Mouse (Mus musculus): ENCODE measurements around the gene Shisa3. TPM values are rescaled to one million over a fixed set of nuclear protein-coding genes. Genes with fewer than 3 reads are reported as not detected.
A peak's percentile ranks its signal among the peaks of the same experiment; 100 is the strongest.

Gene Shisa3
- polyA plus RNA-seq, 1 experiment: 0.53 TPM

DNA sequence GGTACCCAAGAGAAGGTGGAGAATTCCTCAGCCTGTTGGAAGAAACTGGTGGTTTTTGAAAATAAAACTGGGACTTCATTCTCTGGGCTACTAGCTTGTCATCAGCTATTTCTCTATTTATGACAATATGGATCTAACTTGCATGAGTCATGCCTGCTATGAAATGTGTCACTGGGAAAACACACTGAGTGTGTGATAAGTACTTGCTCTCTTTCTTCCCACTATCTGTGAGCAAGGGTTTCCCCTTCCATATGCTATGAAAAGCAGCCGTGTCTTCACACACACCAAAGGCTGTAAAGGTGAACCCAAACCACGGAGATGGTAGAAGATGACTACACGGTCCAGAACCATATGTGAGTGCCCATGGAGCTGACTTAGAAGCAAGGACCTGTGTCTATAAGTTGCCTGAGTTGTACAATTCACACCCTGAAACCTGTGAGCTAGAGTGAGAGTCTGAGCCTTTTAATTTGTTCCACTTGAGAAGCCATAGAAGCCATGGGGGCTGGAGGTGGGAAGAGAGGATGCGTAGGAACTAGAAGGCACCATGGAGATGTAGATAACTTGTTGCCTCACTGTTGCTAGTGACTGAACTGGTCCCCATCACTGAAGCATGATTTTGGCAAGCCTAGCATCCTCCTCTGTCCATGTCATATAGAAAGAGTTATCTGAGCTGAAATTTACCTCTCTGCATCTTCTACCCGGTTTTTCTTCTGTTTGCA is 36.0 kb downstream of the Shisa3 start:
- H3K4me3 ChIP-seq (ENCODE audit: control insufficient read depth, insufficient read depth, low read length): no peak overlapping the region
- TF ChIP-seq POLR2A (IDR thresholded peaks at IDR 0.05; ENCODE audit: control insufficient read depth, extremely low read depth, insufficient read depth, low read length, poor library complexity) (no peak), CTCF (IDR thresholded peaks at IDR 0.05; ENCODE audit: borderline replicate concordance, control insufficient read depth, extremely low read depth, insufficient read depth, low read length, poor library complexity) (no peak)
- 95% methylated on average over 5 of the region's 5 CpGs for WGBS
- H3K4me1 ChIP-seq (replicated peaks; ENCODE audit: control insufficient read depth, insufficient read depth, low read length): no peaks in the 10 kb centered on the region
- H3K27me3 ChIP-seq (ENCODE audit: control insufficient read depth, insufficient read depth, low read length): no peaks in the 10 kb centered on the region
- peaks cover 5% of the 10 kb centered on the region; the same call in 1 of the 2 replicates for H3K36me3 ChIP-seq (ENCODE audit: control insufficient read depth, insufficient read depth, low read length)
- no peak for DNase-seq
- H3K27ac ChIP-seq (ENCODE audit: control insufficient read depth, insufficient read depth, low read length): no peak overlapping the region

DNA sequence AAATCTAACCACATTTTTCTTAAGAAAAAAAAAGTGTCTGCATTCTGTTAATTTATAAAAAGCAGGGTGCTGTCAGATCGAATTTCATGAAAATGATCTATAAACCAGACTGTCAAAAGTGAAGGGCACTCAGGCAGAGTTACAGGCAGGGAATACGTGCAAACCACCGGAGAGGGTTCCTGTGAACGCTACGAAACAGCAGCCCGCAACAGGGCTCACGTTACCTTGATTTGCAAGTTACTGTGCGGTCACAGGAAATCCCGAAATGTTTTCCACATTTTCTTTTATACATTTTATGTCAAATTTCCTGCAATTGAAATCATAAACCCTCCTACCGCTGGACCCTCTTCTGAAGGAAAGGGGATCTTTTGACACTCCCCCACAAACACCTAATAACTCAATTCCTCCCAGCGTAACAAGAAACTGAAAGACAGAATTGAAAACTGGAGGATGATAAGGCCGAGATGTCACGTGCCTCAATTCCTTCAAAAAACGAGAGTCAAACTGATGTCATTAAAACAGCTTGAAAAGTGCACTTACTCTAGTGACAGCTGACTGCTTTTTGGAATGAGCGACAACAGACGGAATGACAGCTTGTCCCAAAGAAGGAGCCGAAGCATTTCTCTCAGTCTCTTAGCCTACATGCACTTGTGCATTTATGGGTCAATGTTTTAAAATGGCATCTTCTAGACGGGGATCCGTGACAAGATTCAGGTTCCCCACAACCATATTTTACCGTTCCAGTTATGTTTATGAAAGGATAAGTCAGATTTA is 39.3 kb downstream of the Shisa3 start:
- H3K4me1 ChIP-seq (replicated peaks; ENCODE audit: control insufficient read depth, insufficient read depth, low read length): no peaks in the 10 kb centered on the region
- H3K4me3 ChIP-seq (ENCODE audit: control insufficient read depth, insufficient read depth, low read length): no peak overlapping the region
- TF ChIP-seq CTCF (IDR thresholded peaks at IDR 0.05; ENCODE audit: borderline replicate concordance, control insufficient read depth, extremely low read depth, insufficient read depth, low read length, poor library complexity) (no peak), POLR2A (IDR thresholded peaks at IDR 0.05; ENCODE audit: control insufficient read depth, extremely low read depth, insufficient read depth, low read length, poor library complexity) (no peak)
- no peaks in the 10 kb centered on the region for H3K27me3 ChIP-seq (ENCODE audit: control insufficient read depth, insufficient read depth, low read length)
- H3K27ac ChIP-seq (ENCODE audit: control insufficient read depth, insufficient read depth, low read length): no peak overlapping the region
- peaks cover 5% of the 10 kb centered on the region for H3K36me3 ChIP-seq (ENCODE audit: control insufficient read depth, insufficient read depth, low read length)
- DNase-seq: no peak
- WGBS: 93% methylated on average over 20 of the region's 20 CpGs

DNA sequence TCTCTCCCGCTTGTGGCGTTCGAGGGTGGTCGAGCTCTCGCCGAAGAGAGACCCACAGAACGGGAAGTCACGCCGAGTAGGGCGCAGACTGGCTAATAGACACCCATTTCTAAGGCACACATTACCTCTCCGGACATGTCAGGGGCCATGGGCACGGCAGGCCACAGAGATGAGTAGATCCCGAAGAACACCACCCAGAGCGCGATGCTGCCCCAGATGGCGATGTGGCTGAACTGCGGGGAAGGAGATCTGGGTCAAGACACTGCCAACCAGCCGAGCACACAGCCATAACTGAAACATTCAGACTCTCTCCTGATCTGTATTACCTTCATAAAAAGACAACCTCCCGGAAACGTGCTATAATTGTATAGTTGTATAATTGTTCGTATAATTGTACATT is 39.9 kb downstream of the Shisa3 start:
- Histone ChIP-seq H3K36me3 (ENCODE audit: control insufficient read depth, insufficient read depth, low read length) (peaks cover 5% of the 10 kb centered on the region), H3K27ac (ENCODE audit: control insufficient read depth, insufficient read depth, low read length) (no peak overlapping the region), H3K4me3 (ENCODE audit: control insufficient read depth, insufficient read depth, low read length) (no peak overlapping the region), H3K27me3 (ENCODE audit: control insufficient read depth, insufficient read depth, low read length) (no peaks in the 10 kb centered on the region), H3K4me1 (replicated peaks; ENCODE audit: control insufficient read depth, insufficient read depth, low read length) (no peaks in the 10 kb centered on the region)
- TF ChIP-seq CTCF (IDR thresholded peaks at IDR 0.05; ENCODE audit: borderline replicate concordance, control insufficient read depth, extremely low read depth, insufficient read depth, low read length, poor library complexity): no peak
- no peak for TF ChIP-seq POLR2A (IDR thresholded peaks at IDR 0.05; ENCODE audit: control insufficient read depth, extremely low read depth, insufficient read depth, low read length, poor library complexity)
- DNase-seq: peak; percentile 27
- WGBS: 93% methylated on average over 21 of the region's 21 CpGs

DNA sequence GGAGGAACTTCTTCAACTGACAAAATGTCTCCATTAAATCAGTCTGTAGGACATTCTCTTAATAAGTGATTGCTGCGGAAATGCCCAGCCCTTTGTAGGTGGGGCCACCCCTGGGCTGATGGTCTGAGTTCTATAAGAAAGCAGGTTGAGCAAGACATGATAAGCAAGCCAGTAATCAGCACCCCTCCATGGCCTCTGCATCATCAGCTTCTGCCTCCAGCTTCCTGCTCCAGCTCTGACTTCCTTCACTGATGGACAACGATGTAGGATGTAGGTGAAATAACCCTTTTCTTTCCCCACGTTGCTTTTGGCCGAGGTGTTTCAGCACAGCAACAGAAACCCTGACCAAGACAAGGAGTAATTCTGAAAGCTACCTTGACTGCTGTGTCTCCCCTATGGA is 41.5 kb downstream of the Shisa3 start:
- Histone ChIP-seq H3K4me1 (replicated peaks; ENCODE audit: control insufficient read depth, insufficient read depth, low read length) (no peaks in the 10 kb centered on the region), H3K4me3 (ENCODE audit: control insufficient read depth, insufficient read depth, low read length) (no peak overlapping the region), H3K36me3 (ENCODE audit: control insufficient read depth, insufficient read depth, low read length) (peaks cover 5% of the 10 kb centered on the region), H3K27ac (ENCODE audit: control insufficient read depth, insufficient read depth, low read length) (no peak overlapping the region), H3K27me3 (ENCODE audit: control insufficient read depth, insufficient read depth, low read length) (no peaks in the 10 kb centered on the region)
- 96% methylated on average over 4 of the region's 4 CpGs for WGBS
- no peak for DNase-seq
- no peak for TF ChIP-seq POLR2A (IDR thresholded peaks at IDR 0.05; ENCODE audit: control insufficient read depth, extremely low read depth, insufficient read depth, low read length, poor library complexity)

DNA sequence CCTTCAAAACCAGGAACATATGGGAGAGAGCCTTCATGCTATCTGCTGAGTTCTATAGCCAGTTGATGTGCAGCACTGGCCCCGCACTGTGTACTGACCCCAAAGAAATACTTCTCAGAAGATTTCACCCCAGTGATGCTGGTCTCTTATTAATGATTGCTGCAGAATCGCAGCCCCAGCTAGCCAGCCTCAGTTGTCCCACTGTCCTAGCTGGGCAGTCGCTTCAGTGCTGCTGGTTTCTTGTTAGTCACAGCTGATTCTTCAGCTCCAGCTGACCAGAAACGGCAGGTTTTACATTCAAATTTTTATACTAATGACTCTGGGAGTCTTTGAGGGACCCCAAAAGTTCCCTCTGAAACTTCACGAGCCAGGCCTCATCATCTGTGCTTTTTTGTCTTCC is 42.3 kb downstream of the Shisa3 start:
- Histone ChIP-seq H3K4me1 (replicated peaks; ENCODE audit: control insufficient read depth, insufficient read depth, low read length) (no peaks in the 10 kb centered on the region), H3K36me3 (ENCODE audit: control insufficient read depth, insufficient read depth, low read length) (peaks cover 5% of the 10 kb centered on the region), H3K27me3 (ENCODE audit: control insufficient read depth, insufficient read depth, low read length) (no peaks in the 10 kb centered on the region), H3K27ac (ENCODE audit: control insufficient read depth, insufficient read depth, low read length) (no peak overlapping the region), H3K4me3 (ENCODE audit: control insufficient read depth, insufficient read depth, low read length) (no peak overlapping the region)
- DNase-seq: no peak
- WGBS: 97% methylated on average over 5 of the region's 5 CpGs
- no peak for TF ChIP-seq POLR2A (IDR thresholded peaks at IDR 0.05; ENCODE audit: control insufficient read depth, extremely low read depth, insufficient read depth, low read length, poor library complexity)
- TF ChIP-seq CTCF (IDR thresholded peaks at IDR 0.05; ENCODE audit: borderline replicate concordance, control insufficient read depth, extremely low read depth, insufficient read depth, low read length, poor library complexity): no peak

DNA sequence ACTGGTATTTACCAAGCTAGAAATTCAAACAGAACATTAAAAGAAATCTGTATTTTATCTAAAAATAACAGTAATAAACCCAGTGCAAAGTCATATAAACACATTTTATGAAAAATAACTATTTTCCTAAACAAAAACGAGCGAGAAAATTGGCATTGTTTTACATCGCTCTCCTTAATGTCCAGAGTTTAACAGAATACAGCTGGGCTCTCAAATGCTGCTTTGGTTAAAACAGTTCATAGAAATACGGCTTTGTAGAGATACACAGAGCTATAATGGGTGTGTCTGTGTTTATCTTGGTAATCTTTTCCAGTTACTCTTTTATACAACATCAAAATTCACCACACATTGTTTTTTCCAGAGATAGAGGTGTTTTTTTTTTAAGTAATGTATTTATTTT is 44.8 kb downstream of the Shisa3 start:
- H3K27ac ChIP-seq (ENCODE audit: control insufficient read depth, insufficient read depth, low read length): no peak overlapping the region
- H3K4me3 ChIP-seq (ENCODE audit: control insufficient read depth, insufficient read depth, low read length): no peak overlapping the region
- 92% methylated on average over 4 of the region's 4 CpGs for WGBS
- no peak for DNase-seq
- no peaks in the 10 kb centered on the region for H3K27me3 ChIP-seq (ENCODE audit: control insufficient read depth, insufficient read depth, low read length)
- TF ChIP-seq CTCF (IDR thresholded peaks at IDR 0.05; ENCODE audit: borderline replicate concordance, control insufficient read depth, extremely low read depth, insufficient read depth, low read length, poor library complexity): no peak
- H3K4me1 ChIP-seq (replicated peaks; ENCODE audit: control insufficient read depth, insufficient read depth, low read length): no peaks in the 10 kb centered on the region
- H3K36me3 ChIP-seq (ENCODE audit: control insufficient read depth, insufficient read depth, low read length): no peaks in the 10 kb centered on the region; the same call in none of the 2 replicates

All from thymus, adult 2 months (tissue).